ENCODE assay signal across 19 mouse cellular contexts in genomic region chr6:120952475-120952874, GRCm38 (mm10). TPM values are rescaled to one million over a fixed set of nuclear protein-coding genes. Genes with fewer than 3 reads are reported as not detected.
DNase-seq lines count a peak whose midpoint lies in the region; ATAC-seq and TF ChIP-seq lines count a peak whose summit lies in the region.
"Had no signal": no experiment of that assay in that cellular context is flagged by ENCODE, and none has a peak within 500 bp of the region (broad histone marks: within the 10 kb centered on the region; RNA-seq: fewer than 3 reads in every experiment).

No protein-coding gene starts in this region.

- no peaks in the 10 kb centered on the region for H3K27me3 ChIP-seq in midbrain, embryonic 11.5 days (ENCODE audit: control insufficient read depth, insufficient read depth, low read length)
- no peaks in the 10 kb centered on the region for H3K27me3 ChIP-seq in midbrain, embryonic 16.5 days (ENCODE audit: control insufficient read depth, insufficient read depth, low read depth, low read length)
- no peaks in the 10 kb centered on the region for H3K27me3 ChIP-seq in CH12.LX (replicated peaks)
- H3K27me3 ChIP-seq: Patski had no signal

- H3K4me2 ChIP-seq in midbrain, embryonic 11.5 days = no peak overlapping the region
- no peak overlapping the region for H3K4me2 ChIP-seq in midbrain, embryonic 16.5 days (ENCODE audit: low read length)
- no peak overlapping the region for H3K4me2 ChIP-seq in CH12.LX (ENCODE audit: insufficient read depth, low read depth, poor library complexity, severe bottlenecking)

- peak; percentile 59 for DNase-seq in midbrain, embryonic 11.5 days (ENCODE audit: low spot score, missing footprints)
- DNase-seq in CH12.LX (ENCODE audit: extremely low read depth) = no peak
- no peak for DNase-seq in ovary, postnatal 10 days (ENCODE audit: low spot score)
- DNase-seq: adrenal gland, adult 2 months; adrenal gland, adult 8-10 months; adrenal gland, postnatal 10 days; adrenal gland, postnatal 14 days; adrenal gland, postnatal 25 days; adrenal gland, postnatal 36 days; B cell, adult 2 months; cerebellum, adult 11 months; cerebellum, adult 11-12 months; cerebellum, adult 18-20 months; cerebellum, adult 2 months had no signal

- TF ChIP-seq EP300 in CH12.LX (IDR thresholded peaks at IDR 0.05; ENCODE audit: low read length) = no peak

- no peaks in the 10 kb centered on the region for H3K4me1 ChIP-seq in midbrain, embryonic 11.5 days (ENCODE audit: control insufficient read depth, insufficient read depth, low read length)
- H3K4me1 ChIP-seq in midbrain, embryonic 16.5 days (ENCODE audit: control insufficient read depth, insufficient read depth, low read length) = no peaks in the 10 kb centered on the region
- peaks cover 52 to 95% of the 10 kb centered on the region in 2 experiments for H3K4me1 ChIP-seq in CH12.LX (ENCODE audit: control insufficient read depth in 1 of 2, insufficient read depth in 2 of 2)

- no peak for TF ChIP-seq CTCF in CH12.LX (conservative IDR thresholded peaks at IDR 0.05 in 1 of 2, IDR thresholded peaks at IDR 0.05 in 1 of 2; ENCODE audit: low read depth in 2 of 2, low read length in 2 of 2)

- no peaks in the 10 kb centered on the region; the same call in 1 of the 2 replicates for H3K79me2 ChIP-seq in CH12.LX (replicated peaks; ENCODE audit: control insufficient read depth, extremely low read depth, insufficient read depth, poor library complexity, severe bottlenecking)

- no peaks in the 10 kb centered on the region for H3K9me3 ChIP-seq in midbrain, embryonic 11.5 days (ENCODE audit: control insufficient read depth, low read length)
- H3K9me3 ChIP-seq in midbrain, embryonic 16.5 days (replicated peaks; ENCODE audit: control insufficient read depth, low read length, poor library complexity, severe bottlenecking) = no peaks in the 10 kb centered on the region
- no peaks in the 10 kb centered on the region for H3K9me3 ChIP-seq in CH12.LX (replicated peaks; ENCODE audit: low read length)
- H3K9me3 ChIP-seq: G1E had no signal

- H3K27ac ChIP-seq in midbrain, embryonic 11.5 days (ENCODE audit: low read depth, low read length) = no peak overlapping the region
- H3K27ac ChIP-seq in midbrain, embryonic 16.5 days (ENCODE audit: low read length) = no peak overlapping the region
- H3K27ac ChIP-seq in CH12.LX (ENCODE audit: insufficient read depth, low read depth) = peak overlapping the region; percentile 55

- TF ChIP-seq RAD21 in CH12.LX (IDR thresholded peaks at IDR 0.05; ENCODE audit: low read depth, low read length) = no peak

- no peak; the same call in 1 of the 2 replicates for TF ChIP-seq POLR2A in CH12.LX (IDR thresholded peaks at IDR 0.05; ENCODE audit: low read depth, low read length)

- H3K36me3 ChIP-seq in midbrain, embryonic 11.5 days (ENCODE audit: control insufficient read depth, insufficient read depth, low read length) = no peaks in the 10 kb centered on the region
- H3K36me3 ChIP-seq in midbrain, embryonic 16.5 days (ENCODE audit: control insufficient read depth, insufficient read depth, low read length) = peaks cover 40% of the 10 kb centered on the region
- peaks cover 52 to 70% of the 10 kb centered on the region in 2 experiments for H3K36me3 ChIP-seq in CH12.LX (replicated peaks in 1 of 2; ENCODE audit: control insufficient read depth in 1 of 2, insufficient read depth in 1 of 2, low read length in 1 of 2)

- no peak overlapping the region for H3K4me3 ChIP-seq in midbrain, embryonic 11.5 days (ENCODE audit: low read depth, low read length)
- no peak overlapping the region for H3K4me3 ChIP-seq in midbrain, embryonic 16.5 days (ENCODE audit: low read depth, low read length)
- no peak overlapping the region for H3K4me3 ChIP-seq in CH12.LX (replicated peaks in 1 of 3; ENCODE audit: low read depth in 2 of 3, low read length in 2 of 3, poor library complexity in 1 of 3)

- in situ Hi-C loops in CH12.LX (cut with MboI; ENCODE audit: low pct_ligation_motif_present, low pct_unique_long_range_greater_than_20kb, low sequenced_read_pairs) = no loop called here

- dilution Hi-C loops in CH12.LX (cut with MboI; ENCODE audit: extremely low pct_ligation_motif_present, extremely low pct_unique_long_range_greater_than_20kb, low sequenced_read_pairs) = no loop called here

- no peak for ATAC-seq in midbrain, embryonic 11.5 days (ENCODE audit: low FRiP score)
- ATAC-seq in midbrain, embryonic 16.5 days = no peak
- ATAC-seq: activated CD4-positive, CD25-positive, alpha-beta regulatory T cell, adult 4 months; CD4-positive, CD25-positive, alpha-beta regulatory T cell, adult 4 months; Patski had no signal

- WGBS in midbrain, embryonic 11.5 days = 91% methylated on average over 6 of the region's 6 CpGs
- 93% methylated on average over 6 of the region's 6 CpGs for WGBS in midbrain, embryonic 16.5 days

- no peak overlapping the region for H3K9ac ChIP-seq in midbrain, embryonic 11.5 days (ENCODE audit: low read length)
- no peak overlapping the region for H3K9ac ChIP-seq in midbrain, embryonic 16.5 days (ENCODE audit: low read depth, low read length)
- no peak overlapping the region for H3K9ac ChIP-seq in CH12.LX (ENCODE audit: insufficient read depth, low read depth)

TF ChIP-seq in CH12.LX, 34 proteins besides CTCF, POLR2A, EP300 and RAD21:
- TF ChIP-seq USF1 (IDR thresholded peaks at IDR 0.05; ENCODE audit: low read depth, low read length) (no peak), ZMIZ1 (IDR thresholded peaks at IDR 0.05; ENCODE audit: low read depth, low read length) (peak; percentile 79; the same call in 1 of the 2 replicates), NRF1 (IDR thresholded peaks at IDR 0.05; ENCODE audit: low read depth, low read length) (no peak), MAZ (IDR thresholded peaks at IDR 0.05; ENCODE audit: low read depth, low read length) (0 out of 2 replicates have a peak, but pooled peaks have one; percentile 46), MAX (IDR thresholded peaks at IDR 0.05; ENCODE audit: low read length) (0 out of 2 replicates have a peak, but pooled peaks have one; percentile 38), POLR2AphosphoS2 (IDR thresholded peaks at IDR 0.05; ENCODE audit: low read depth, low read length) (peak; percentile 87; the same call in 1 of the 2 replicates), CHD2 (IDR thresholded peaks at IDR 0.05; ENCODE audit: low read length) (0 out of 2 replicates have a peak, but pooled peaks have one; percentile 65), SMC3 (IDR thresholded peaks at IDR 0.05; ENCODE audit: low read depth, low read length) (peak; percentile 23; the same call in 1 of the 2 replicates)

RNA-seq across cellular contexts. Expression of gene Bid, which starts 35.8 kb away (rescaled TPM):
- polyA plus RNA-seq in midbrain, embryonic 11.5 days (2014; fragmentation: Nextera tagmentation; extraction: Ambion mirVana) = 16.3 and 17.6 TPM in 2 replicates
- 49.3 and 51.5 TPM in 2 replicates for polyA plus RNA-seq in midbrain, embryonic 16.5 days (2015; fragmentation: Nextera tagmentation; extraction: Ambion mirVana)
- total RNA-seq in CH12.LX (2012; rRNA removed) = 102 and 118 TPM in 2 replicates
- total RNA-seq in CH12.LX (2014; rRNA removed) = 132 and 148 TPM in 2 replicates
- polyA plus RNA-seq in CH12.LX (2012; ENCODE audit: insufficient read length, low read depth) = 129 and 144 TPM in 2 replicates
